Mouse (Mus musculus): ENCODE data around the gene Cebpb.

The Cebpb gene

GRCm38 (mm10) chr2:167717208-167717607, 28.5 kb downstream of the Cebpb start:
- no peak for ATAC-seq (ENCODE audit: insufficient number of reproducible peaks, low FRiP score, low TSS enrichment)

GRCm38 (mm10) chr2:167719520-167719919, 30.8 kb downstream of the Cebpb start:
- no peak for ATAC-seq (ENCODE audit: insufficient number of reproducible peaks, low FRiP score, low TSS enrichment)

GRCm38 (mm10) chr2:167721159-167721882, 32.6 kb downstream of the Cebpb start:
- ATAC-seq (ENCODE audit: insufficient number of reproducible peaks, low FRiP score, low TSS enrichment), result no peak; the same call in 1 of the 2 replicates

- no peak for ATAC-seq (ENCODE audit: insufficient number of reproducible peaks, low FRiP score, low TSS enrichment)
These were observed 33.8 kb downstream of the Cebpb start for GRCm38 (mm10) chr2:167722538-167722937.

- no peak for ATAC-seq (ENCODE audit: insufficient number of reproducible peaks, low FRiP score, low TSS enrichment)
These were observed 35.0 kb downstream of the Cebpb start for GRCm38 (mm10) chr2:167723589-167724206.

GRCm38 (mm10) chr2:167725879-167726278, 37.2 kb downstream of the Cebpb start:
- no peak for ATAC-seq (ENCODE audit: insufficient number of reproducible peaks, low FRiP score, low TSS enrichment)

GRCm38 (mm10) chr2:167727161-167727560, 38.4 kb downstream of the Cebpb start:
- no peak for ATAC-seq (ENCODE audit: insufficient number of reproducible peaks, low FRiP score, low TSS enrichment)

GRCm38 (mm10) chr2:167730036-167730435, 41.3 kb downstream of the Cebpb start:
- ATAC-seq (ENCODE audit: insufficient number of reproducible peaks, low FRiP score, low TSS enrichment), result no peak

GRCm38 (mm10) chr2:167731149-167731548, 42.4 kb downstream of the Cebpb start:
- no peak for ATAC-seq (ENCODE audit: insufficient number of reproducible peaks, low FRiP score, low TSS enrichment)

- ATAC-seq (ENCODE audit: insufficient number of reproducible peaks, low FRiP score, low TSS enrichment), result no peak
These were observed 46.1 kb downstream of the Cebpb start for GRCm38 (mm10) chr2:167734861-167735260.

- ATAC-seq (ENCODE audit: insufficient number of reproducible peaks, low FRiP score, low TSS enrichment), result no peak
These were observed 50.3 kb downstream of the Cebpb start for GRCm38 (mm10) chr2:167739030-167739429.
